Mouse (Mus musculus) stomach, embryonic 14.5 days (tissue): Measurements from ENCODE around the gene Rbm48. TPM values are rescaled to one million over a fixed set of nuclear protein-coding genes. Genes with fewer than 3 reads are reported as not detected.

Experiments used
- ATAC-seq: fragments of 200-750 bp; cut with Nextera tagmentation; 2 replicates; pipeline ENCODE4 v1.8.0; 2017; ENCODE audit warnings: low read depth, moderate TSS enrichment; ENCODE audit not compliant: insufficient number of reproducible peaks, insufficient read depth, low FRiP score
- H3K27ac ChIP-seq: fragments of 300-500 bp; sonication (generic); 2 replicates; pipeline ENCODE4 v1.5.1; 2014; ENCODE audit warnings: mild to moderate bottlenecking, low read length, moderate library complexity, mixed read lengths
- H3K27me3 ChIP-seq: fragments of 300-500 bp; sonication (generic); 2 replicates; pipeline ENCODE4 v1.6.1; 2014; ENCODE audit warnings: low read length, control low read depth, mixed read lengths; ENCODE audit not compliant: control insufficient read depth, insufficient read depth
- H3K36me3 ChIP-seq: fragments of 300-500 bp; sonication (generic); 2 replicates; pipeline ENCODE4 v1.6.1; 2014; ENCODE audit warnings: mild to moderate bottlenecking, control low read depth, low read length, moderate library complexity, mixed read lengths; ENCODE audit not compliant: control insufficient read depth, insufficient read depth
- H3K4me1 ChIP-seq: fragments of 300-500 bp; sonication (generic); 2 replicates; pipeline ENCODE4 v1.6.1; 2014; ENCODE audit warnings: low read length, control low read depth, mixed read lengths; ENCODE audit not compliant: control insufficient read depth, insufficient read depth
- H3K4me2 ChIP-seq: fragments of 300-500 bp; sonication (generic); replicated peaks from 2 replicates; pipeline ENCODE4 v1.6.1; 2014; ENCODE audit warnings: low read depth, low read length, control low read depth
- H3K4me3 ChIP-seq: fragments of 300-500 bp; sonication (generic); 2 replicates; pipeline ENCODE4 v1.5.1; 2014; ENCODE audit warnings: low read depth, low read length, control low read depth
- H3K9ac ChIP-seq: fragments of 300-500 bp; sonication (generic); replicated peaks from 2 replicates; pipeline ENCODE4 v1.6.1; 2014; ENCODE audit warnings: low read depth, mild to moderate bottlenecking, control low read depth, low read length, moderate library complexity, mixed read lengths
- H3K9me3 ChIP-seq: fragments of 300-500 bp; sonication (generic); 2 replicates; pipeline ENCODE4 v1.6.1; 2016; ENCODE audit warnings: low read depth, low read length, control low read depth; ENCODE audit not compliant: control insufficient read depth
- WGBS: fragments of 180-500 bp; shearing (Covaris S2); extraction: QIAGEN DNeasy Blood & Tissue Kit; methylation state at CpG from one replicate; pipeline ENCODE4 v1.1.7; 2014; 5-methylcytosine and 5-hydroxymethylcytosine counted together
- polyA plus RNA-seq: library from polyadenylated mRNA; unstranded; fragments of >200 nt; fragmentation: Nextera tagmentation; extraction: Ambion mirVana; gene quantifications from 2 replicates; pipeline ENCODE4 v1.2.1, GENCODE M21; 2014

Rbm48 gene
- polyA plus RNA-seq, 1 experiment from 2014 or later, result 16.9 TPM

DNA sequence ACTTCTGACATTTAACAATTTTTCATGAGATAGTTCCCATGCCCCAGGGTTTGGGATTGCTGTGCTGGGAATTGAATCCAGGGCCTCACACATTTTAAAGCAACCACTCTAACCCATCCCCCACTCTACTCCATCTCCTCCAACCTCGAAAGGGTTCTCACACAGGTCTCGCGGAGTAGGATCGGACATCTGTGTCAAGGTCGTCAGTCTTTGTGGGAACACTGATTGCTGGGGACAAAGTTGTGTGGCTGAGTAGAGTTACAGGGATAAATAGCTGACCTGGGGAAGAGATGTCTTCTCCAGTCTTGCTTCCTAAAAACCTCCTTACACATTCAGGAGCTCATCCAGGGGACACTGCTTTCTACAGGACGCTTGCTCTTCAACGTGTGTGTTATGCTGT lies 17.3 kb downstream of the Rbm48 start:
- no peak overlapping the region for H3K4me2 ChIP-seq
- H3K9me3 ChIP-seq, result no peaks in the 10 kb centered on the region
- peaks cover 67% of the 10 kb centered on the region for H3K36me3 ChIP-seq
- no peaks in the 10 kb centered on the region for H3K4me1 ChIP-seq
- no peak overlapping the region for H3K4me3 ChIP-seq
- no peak for ATAC-seq
- H3K27ac ChIP-seq, result no peak overlapping the region
- no peak overlapping the region for H3K9ac ChIP-seq
- H3K27me3 ChIP-seq, result no peaks in the 10 kb centered on the region
- WGBS, result 95% methylated on average over 7 of the region's 7 CpGs

- Histone ChIP-seq H3K4me3 (no peak overlapping the region), H3K9me3 (no peaks in the 10 kb centered on the region), H3K4me2 (no peak overlapping the region), H3K27me3 (no peaks in the 10 kb centered on the region), H3K36me3 (peaks cover 68% of the 10 kb centered on the region), H3K4me1 (no peaks in the 10 kb centered on the region), H3K27ac (no peak overlapping the region), H3K9ac (no peak overlapping the region)
- ATAC-seq, result no peak
- 89% methylated on average over 2 of the region's 2 CpGs for WGBS
Observed at GRCm38 (mm10) chr5:3577939-3578338, 18.4 kb downstream of the Rbm48 start.

- 97% methylated on average over 2 of the region's 2 CpGs for WGBS
- H3K4me2 ChIP-seq, result no peak overlapping the region
- no peaks in the 10 kb centered on the region for H3K4me1 ChIP-seq
- H3K27ac ChIP-seq, result no peak overlapping the region
- H3K27me3 ChIP-seq, result no peaks in the 10 kb centered on the region
- H3K36me3 ChIP-seq, result peaks cover 75% of the 10 kb centered on the region
- H3K9me3 ChIP-seq, result no peaks in the 10 kb centered on the region
- H3K9ac ChIP-seq, result no peak overlapping the region
- H3K4me3 ChIP-seq, result no peak overlapping the region
- no peak for ATAC-seq
Observed at GRCm38 (mm10) chr5:3574825-3575224, 21.6 kb downstream of the Rbm48 start.

GRCm38 (mm10) chr5:3571266-3571665 lies 25.1 kb downstream of the Rbm48 start, which contains the start of gene 1700109H08Rik:
1700109H08Rik (plus strand) TSS chr5:3571566.
- no peak within 1 kb of the TSS for H3K9ac ChIP-seq
- H3K4me2 ChIP-seq, result no peak within 1 kb of the TSS
- no peak for ATAC-seq
- H3K9me3 ChIP-seq, result no peaks in the 10 kb centered on the region
- H3K27me3 ChIP-seq, result no peaks in the 10 kb centered on the region
- no peak within 1 kb of the TSS for H3K27ac ChIP-seq
- H3K36me3 ChIP-seq, result peaks cover 64% of the 10 kb centered on the region
- no peaks in the 10 kb centered on the region for H3K4me1 ChIP-seq
- WGBS, result 94% methylated on average over 4 of the region's 4 CpGs
- no peak within 1 kb of the TSS for H3K4me3 ChIP-seq

DNA sequence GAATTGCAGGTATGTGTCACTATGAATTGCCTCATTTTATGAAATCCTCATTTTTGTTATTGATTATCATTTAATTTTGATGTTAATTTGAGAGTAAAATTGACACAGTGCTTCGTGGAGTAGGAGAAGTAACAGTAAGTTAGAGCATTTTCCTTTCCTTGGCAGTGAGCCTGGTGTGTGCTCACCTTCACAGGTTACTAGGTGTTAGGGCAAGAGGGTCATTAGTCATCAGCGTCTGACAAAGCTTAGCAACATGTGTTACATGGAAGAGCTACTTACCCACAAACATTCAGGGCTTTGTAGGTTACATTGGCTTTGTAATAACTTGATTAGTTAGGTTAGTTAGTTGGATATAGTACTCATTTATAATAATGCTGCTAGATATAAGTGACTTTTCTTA lies 42.2 kb downstream of the Rbm48 start:
- ATAC-seq, result no peak
- Histone ChIP-seq H3K9me3 (no peaks in the 10 kb centered on the region), H3K27ac (no peak overlapping the region), H3K9ac (no peak overlapping the region), H3K4me2 (no peak overlapping the region), H3K4me1 (no peaks in the 10 kb centered on the region), H3K36me3 (peaks cover 37% of the 10 kb centered on the region), H3K27me3 (no peaks in the 10 kb centered on the region), H3K4me3 (no peak overlapping the region)
- WGBS, result 77% methylated on average over 2 of the region's 2 CpGs

DNA sequence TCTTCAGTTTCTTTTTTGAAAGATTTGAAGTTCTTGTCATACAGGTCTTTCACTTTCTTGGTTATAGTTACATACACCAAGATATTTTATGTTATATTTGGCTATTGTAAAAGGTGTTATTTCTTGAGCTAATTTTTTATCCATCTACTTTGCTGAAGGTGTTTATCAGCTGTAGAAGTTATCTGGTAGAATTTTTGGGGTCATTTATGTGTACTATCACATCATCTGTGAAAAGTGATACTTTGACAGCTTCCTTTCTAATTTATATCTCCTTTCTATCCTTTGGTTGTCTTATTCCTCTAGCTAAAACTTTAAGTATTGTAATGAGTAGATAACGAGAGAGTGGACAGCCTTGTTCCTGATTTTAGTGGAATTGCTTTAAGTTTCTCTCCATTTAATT lies 44.9 kb downstream of the Rbm48 start:
- Histone ChIP-seq H3K4me2 (no peak overlapping the region), H3K27ac (no peak overlapping the region), H3K9me3 (no peaks in the 10 kb centered on the region), H3K36me3 (peaks cover 20% of the 10 kb centered on the region), H3K27me3 (no peaks in the 10 kb centered on the region), H3K9ac (no peak overlapping the region), H3K4me1 (no peaks in the 10 kb centered on the region), H3K4me3 (no peak overlapping the region)
- ATAC-seq, result no peak
- WGBS, result 90% methylated on average over 1 of the region's 1 CpGs

DNA sequence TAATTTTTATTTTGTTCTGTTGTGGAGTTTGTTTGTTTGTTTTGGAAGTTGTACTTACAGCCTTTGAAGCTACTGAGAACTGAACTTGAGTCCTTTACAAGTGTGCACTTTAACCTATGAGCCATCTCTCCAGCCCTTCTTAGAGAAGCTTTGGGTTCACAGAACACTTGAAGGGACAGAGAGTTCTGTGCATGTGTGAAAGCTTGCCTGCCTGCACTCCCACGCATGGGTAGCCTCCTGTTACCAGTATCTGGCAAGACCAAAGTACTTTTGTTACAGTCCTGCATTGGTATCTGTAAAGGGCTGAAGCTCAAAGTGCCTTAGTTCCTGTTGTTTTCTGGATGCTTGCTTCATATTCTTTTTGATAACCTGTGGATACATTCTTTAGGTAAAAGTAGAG lies 50.2 kb downstream of the Rbm48 start:
- H3K4me3 ChIP-seq, result no peak overlapping the region
- H3K4me1 ChIP-seq, result peaks cover 8% of the 10 kb centered on the region
- H3K27ac ChIP-seq, result no peak overlapping the region
- no peak for ATAC-seq
- no peaks in the 10 kb centered on the region for H3K27me3 ChIP-seq
- no peak overlapping the region for H3K9ac ChIP-seq
- WGBS, result 79% methylated on average over 1 of the region's 1 CpGs
- no peaks in the 10 kb centered on the region for H3K9me3 ChIP-seq
- H3K4me2 ChIP-seq, result no peak overlapping the region
- H3K36me3 ChIP-seq, result no peaks in the 10 kb centered on the region

DNA sequence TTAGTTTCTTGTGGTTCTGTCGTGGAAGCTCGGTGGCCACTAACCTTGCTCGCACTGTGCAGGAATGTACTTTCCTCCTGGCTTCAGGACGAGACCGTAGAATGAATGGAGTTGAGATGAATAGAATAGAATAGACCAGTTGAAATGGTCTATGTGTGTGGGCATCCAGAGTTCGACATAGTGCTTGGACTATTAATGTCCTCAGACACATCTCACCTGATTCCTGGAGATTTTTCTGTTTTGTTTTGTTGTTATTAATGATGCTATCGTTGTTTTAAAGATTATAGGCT lies 52.0 kb downstream of the Rbm48 start:
- ATAC-seq, result no peak
- Histone ChIP-seq H3K4me3 (peak overlapping the region; percentile 66), H3K4me1 (peaks cover 8% of the 10 kb centered on the region), H3K9ac (peak overlapping the region; percentile 83), H3K9me3 (no peaks in the 10 kb centered on the region), H3K36me3 (no peaks in the 10 kb centered on the region), H3K27ac (no peak overlapping the region; the same call in 1 of the 2 replicates), H3K4me2 (peak overlapping the region; percentile 72), H3K27me3 (no peaks in the 10 kb centered on the region)
- 11% methylated on average over 7 of the region's 7 CpGs for WGBS

DNA sequence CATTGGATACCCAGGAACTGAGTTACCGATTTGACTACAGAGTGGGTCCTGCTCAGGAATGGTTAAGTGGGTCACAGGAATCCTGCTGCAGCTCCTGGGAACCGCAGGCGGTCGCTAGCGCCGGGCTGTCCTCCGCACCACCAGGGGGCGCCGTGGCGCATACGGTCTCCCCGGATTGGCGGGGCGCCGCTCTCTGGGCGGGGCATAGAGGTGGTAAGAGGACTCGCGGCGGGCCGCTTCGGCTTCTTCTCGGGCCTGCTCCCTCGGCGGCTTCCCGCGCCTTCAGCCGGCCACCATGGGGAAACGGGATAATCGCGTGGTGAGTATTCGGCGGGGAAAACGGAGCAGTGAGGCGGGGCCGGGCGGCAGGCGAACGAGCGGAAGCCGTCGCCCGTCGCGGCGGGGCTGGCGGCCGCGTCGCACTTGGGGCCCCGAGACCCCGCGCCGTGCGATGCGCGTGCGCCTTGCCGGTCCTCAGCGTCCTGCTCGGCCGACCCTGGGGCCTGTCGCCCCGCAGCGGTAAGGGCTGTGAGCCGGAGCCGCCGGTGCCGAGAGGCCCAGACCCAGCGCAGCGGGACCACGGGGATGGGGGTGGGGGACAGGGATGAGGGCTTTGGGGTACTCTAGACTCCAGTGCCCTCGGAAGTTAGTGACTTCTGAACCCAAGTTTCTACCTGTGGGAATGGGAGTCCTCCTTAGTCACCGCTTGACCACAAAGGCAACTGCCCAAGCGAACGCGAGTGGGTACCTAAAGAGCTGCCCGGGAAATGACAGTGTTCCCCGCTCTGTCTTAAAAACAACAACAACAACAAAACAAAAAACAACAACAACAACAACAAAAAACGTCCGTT lies 52.5 kb downstream of the Rbm48 start, which contains the start of gene Fam133b:
Gene Fam133b, plus strand, starts transcription at position 205 of the 851 bp plus-strand sequence.
- peak within 1 kb of the TSS; percentile 92 for H3K27ac ChIP-seq
- H3K4me3 ChIP-seq, result peak within 1 kb of the TSS; percentile 66
- peak within 1 kb of the TSS; percentile 72 for H3K4me2 ChIP-seq
- H3K36me3 ChIP-seq, result no peaks in the 10 kb centered on the region
- WGBS, result under 1% methylated on average over 67 of the region's 80 CpGs
- peaks cover 8% of the 10 kb centered on the region for H3K4me1 ChIP-seq
- H3K9me3 ChIP-seq, result no peaks in the 10 kb centered on the region
- ATAC-seq, result peak; percentile 94
- no peaks in the 10 kb centered on the region for H3K27me3 ChIP-seq
- peak within 1 kb of the TSS; percentile 83 for H3K9ac ChIP-seq
